Mouse (Mus musculus) kidney, embryonic 15.5 days (tissue): ENCODE data around the gene Arhgef17. TPM values are rescaled to one million over a fixed set of nuclear protein-coding genes. Genes with fewer than 3 reads are reported as not detected.

Experiments
- ATAC-seq: fragments of 200-750 bp; cut with Nextera tagmentation; replicated peaks from 2 replicates; pipeline ENCODE4 v1.8.0; 2017; ENCODE audit warnings: moderate TSS enrichment; ENCODE audit not compliant: low FRiP score
- H3K27ac ChIP-seq: fragments of 300-500 bp; sonication (generic); 2 replicates; pipeline ENCODE4 v1.5.1; 2015; ENCODE audit warnings: mild to moderate bottlenecking, inconsistent platforms
- H3K27me3 ChIP-seq: fragments of 300-500 bp; sonication (generic); 2 replicates; pipeline ENCODE4 v1.6.1; 2015; ENCODE audit warnings: inconsistent platforms
- H3K36me3 ChIP-seq: fragments of 300-500 bp; sonication (generic); 2 replicates; pipeline ENCODE4 v1.6.1; 2015; ENCODE audit warnings: inconsistent platforms
- H3K4me1 ChIP-seq: fragments of 300-500 bp; sonication (generic); 2 replicates; pipeline ENCODE4 v1.6.1; 2015; ENCODE audit warnings: inconsistent platforms
- H3K4me2 ChIP-seq: fragments of 300-500 bp; sonication (generic); 2 replicates; pipeline ENCODE4 v1.6.1; 2015; ENCODE audit warnings: moderate library complexity, mild to moderate bottlenecking, inconsistent platforms
- H3K4me3 ChIP-seq: fragments of 300-500 bp; sonication (generic); replicated peaks from 2 replicates; pipeline ENCODE4 v1.5.1; 2015; ENCODE audit warnings: mild to moderate bottlenecking, inconsistent platforms
- H3K9ac ChIP-seq: fragments of 300-500 bp; sonication (generic); 2 replicates; pipeline ENCODE4 v1.6.1; 2015; ENCODE audit warnings: mild to moderate bottlenecking, inconsistent platforms
- H3K9me3 ChIP-seq: fragments of 300-500 bp; sonication (generic); replicated peaks from 2 replicates; pipeline ENCODE4 v1.6.1; 2016; ENCODE audit warnings: inconsistent platforms
- WGBS: fragments of 180-500 bp; shearing (Covaris S2); methylation state at CpG from one replicate; pipeline ENCODE4 v1.1.7; 2015; ENCODE audit warnings: mixed read lengths; 5-methylcytosine and 5-hydroxymethylcytosine counted together
- polyA plus RNA-seq: library from polyadenylated mRNA; unstranded; fragments of >200 nt; fragmentation: Nextera tagmentation; extraction: Ambion mirVana; gene quantifications from 2 replicates; pipeline ENCODE4 v1.2.1, GENCODE M21; 2015

Gene Arhgef17
- polyA plus RNA-seq, 1 experiment from 2014 or later: 12.2 TPM

DNA sequence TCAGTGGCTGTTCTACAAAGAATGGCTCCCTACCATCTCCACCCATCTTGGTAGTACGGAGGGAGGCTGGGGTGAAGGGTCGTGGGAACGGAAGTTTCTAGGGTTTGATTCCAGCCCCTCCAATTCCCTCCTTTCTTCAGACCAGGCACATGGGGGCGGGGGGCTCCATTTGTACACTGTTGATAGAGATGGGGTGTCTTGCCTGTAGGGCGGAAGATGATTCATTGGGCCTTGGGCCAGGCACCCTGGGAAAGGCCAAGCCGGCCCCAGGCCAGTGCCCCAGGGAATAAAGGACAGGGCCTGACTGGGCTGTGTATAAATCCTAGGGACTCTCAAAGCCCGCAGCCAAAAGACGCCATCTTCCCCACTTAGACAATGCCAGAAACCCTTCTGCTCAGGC lies 23.8 kb downstream of the Arhgef17 start:
- H3K4me3 ChIP-seq: no peak overlapping the region
- WGBS: 73% methylated on average over 8 of the region's 8 CpGs
- peaks cover 32% of the 10 kb centered on the region for H3K36me3 ChIP-seq
- H3K27ac ChIP-seq: peak overlapping the region; percentile 87
- H3K27me3 ChIP-seq: no peaks in the 10 kb centered on the region
- 0 out of 2 replicates have a peak, but pooled peaks have one; percentile 6 for ATAC-seq
- no peak overlapping the region for H3K9ac ChIP-seq
- H3K9me3 ChIP-seq: no peaks in the 10 kb centered on the region
- H3K4me1 ChIP-seq: peaks cover 79% of the 10 kb centered on the region
- peak overlapping the region; percentile 29 for H3K4me2 ChIP-seq

DNA sequence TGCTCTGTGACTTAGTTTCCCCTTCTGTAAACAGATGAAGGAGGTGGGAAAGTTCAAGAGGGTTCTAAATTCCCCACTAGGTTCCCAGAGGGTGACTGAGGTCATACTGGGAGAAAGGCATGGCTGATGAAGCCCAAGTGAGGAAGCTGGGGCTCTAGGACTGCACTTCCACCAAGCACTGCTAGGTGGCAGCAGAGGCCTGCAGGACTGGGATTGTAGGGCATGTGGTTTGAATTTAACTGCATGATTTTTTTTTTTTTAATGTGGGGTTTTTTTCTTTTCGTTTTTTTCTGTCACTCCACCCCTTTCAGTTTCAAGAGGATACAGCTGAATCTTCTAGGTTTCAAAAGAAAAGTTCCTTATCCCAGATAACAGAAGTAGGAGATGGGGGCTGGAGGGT lies 24.7 kb downstream of the Arhgef17 start:
- H3K9ac ChIP-seq: no peak overlapping the region
- 0% methylated on average over 1 of the region's 1 CpGs for WGBS
- no peaks in the 10 kb centered on the region for H3K27me3 ChIP-seq
- H3K4me1 ChIP-seq: peaks cover 70% of the 10 kb centered on the region
- peak overlapping the region; percentile 87 for H3K27ac ChIP-seq
- peaks cover 32% of the 10 kb centered on the region for H3K36me3 ChIP-seq
- H3K4me2 ChIP-seq: peak overlapping the region; percentile 29
- ATAC-seq: no peak
- no peak overlapping the region for H3K4me3 ChIP-seq
- H3K9me3 ChIP-seq: no peaks in the 10 kb centered on the region

DNA sequence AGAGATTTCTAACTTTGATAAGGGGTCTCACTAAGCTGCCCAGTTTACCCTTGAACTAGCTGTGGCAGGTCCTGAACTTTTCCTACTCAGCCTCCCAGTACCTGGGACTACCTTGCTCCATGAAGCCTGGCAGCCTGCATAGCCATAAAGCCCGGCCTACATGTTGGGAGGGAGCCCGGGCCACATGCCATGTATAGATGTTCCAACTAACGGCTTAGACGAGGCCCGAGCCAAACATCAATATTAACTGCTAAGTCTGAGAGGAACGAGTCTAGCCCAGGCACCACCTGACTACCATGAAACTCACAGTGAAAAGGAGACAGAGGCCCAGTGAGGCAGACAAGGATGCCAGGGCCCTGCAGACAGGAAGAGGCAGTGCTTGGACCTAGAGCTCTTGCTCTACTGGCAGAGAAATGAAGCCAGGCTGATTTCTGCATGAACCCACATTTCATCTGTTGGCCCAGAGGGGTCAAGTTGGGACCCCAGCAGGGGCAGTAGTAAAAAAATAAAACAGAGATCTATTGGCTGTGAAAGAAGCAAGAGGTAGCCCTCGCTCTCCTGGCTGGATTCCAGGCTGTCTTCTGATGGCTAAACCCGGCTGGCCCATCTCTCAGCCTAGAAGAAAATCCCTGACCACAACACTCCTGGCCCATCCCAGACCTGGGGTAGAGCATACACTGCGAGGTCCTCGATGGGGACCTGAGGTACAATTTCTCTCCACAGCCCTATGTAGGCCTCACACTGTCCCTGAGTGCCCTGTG lies 25.7 kb downstream of the Arhgef17 start:
- no peak for ATAC-seq
- WGBS: 87% methylated on average over 10 of the region's 10 CpGs
- H3K27ac ChIP-seq: no peak overlapping the region
- H3K4me3 ChIP-seq: no peak overlapping the region
- no peaks in the 10 kb centered on the region for H3K9me3 ChIP-seq
- peaks cover 32% of the 10 kb centered on the region for H3K36me3 ChIP-seq
- H3K4me2 ChIP-seq: no peak overlapping the region
- no peaks in the 10 kb centered on the region for H3K27me3 ChIP-seq
- no peak overlapping the region for H3K9ac ChIP-seq
- H3K4me1 ChIP-seq: peaks cover 60% of the 10 kb centered on the region

DNA sequence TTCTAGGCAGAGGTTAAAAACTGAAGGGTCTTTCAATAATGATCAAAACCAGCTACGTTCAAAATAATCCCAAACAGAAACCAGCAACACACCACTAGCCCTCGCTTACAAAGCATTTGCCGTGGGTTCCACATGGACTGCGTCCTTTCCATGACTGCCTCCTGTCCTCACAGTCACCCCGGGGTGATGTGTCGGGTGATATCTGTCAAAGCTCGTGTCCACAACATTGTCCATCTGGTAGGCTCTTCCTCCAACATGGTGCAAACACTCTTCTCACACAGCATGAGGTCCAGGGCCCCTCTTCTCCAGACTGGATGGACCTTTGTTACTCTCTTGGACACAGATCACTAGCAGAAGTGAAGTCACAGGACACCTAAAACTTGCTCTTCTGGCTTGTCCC lies 26.9 kb downstream of the Arhgef17 start:
- no peak overlapping the region for H3K4me3 ChIP-seq
- peaks cover 32% of the 10 kb centered on the region for H3K36me3 ChIP-seq
- H3K4me1 ChIP-seq: peaks cover 48% of the 10 kb centered on the region
- no peak overlapping the region for H3K27ac ChIP-seq
- ATAC-seq: no peak
- no peak overlapping the region for H3K9ac ChIP-seq
- no peaks in the 10 kb centered on the region for H3K27me3 ChIP-seq
- 75% methylated on average over 7 of the region's 7 CpGs for WGBS
- no peak overlapping the region for H3K4me2 ChIP-seq
- no peaks in the 10 kb centered on the region for H3K9me3 ChIP-seq

DNA sequence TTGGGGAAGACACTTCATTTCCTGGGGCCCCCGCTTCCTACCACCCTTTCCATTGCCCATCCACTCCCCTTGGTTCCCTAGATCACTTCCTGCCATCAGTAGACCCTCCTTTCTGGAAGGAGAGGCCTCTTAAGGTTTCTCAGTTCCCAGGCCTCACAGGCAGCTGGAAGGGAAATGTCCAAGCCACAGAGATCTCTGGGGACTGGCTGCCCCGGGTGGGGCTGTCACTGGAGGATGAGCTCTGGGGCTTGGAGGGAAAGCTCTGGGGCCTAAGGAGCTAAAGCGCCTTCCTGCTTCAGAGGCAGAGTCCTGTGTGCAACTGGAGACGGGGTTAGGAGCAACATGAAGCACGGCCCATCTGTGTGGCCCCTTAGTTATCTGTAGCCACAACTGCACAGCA lies 27.3 kb downstream of the Arhgef17 start:
- no peaks in the 10 kb centered on the region for H3K9me3 ChIP-seq
- peaks cover 44% of the 10 kb centered on the region for H3K4me1 ChIP-seq
- 83% methylated on average over 5 of the region's 5 CpGs for WGBS
- no peak overlapping the region for H3K9ac ChIP-seq
- H3K27me3 ChIP-seq: no peaks in the 10 kb centered on the region
- H3K4me3 ChIP-seq: no peak overlapping the region
- H3K36me3 ChIP-seq: peaks cover 27% of the 10 kb centered on the region
- no peak for ATAC-seq
- no peak overlapping the region for H3K4me2 ChIP-seq
- no peak overlapping the region for H3K27ac ChIP-seq

DNA sequence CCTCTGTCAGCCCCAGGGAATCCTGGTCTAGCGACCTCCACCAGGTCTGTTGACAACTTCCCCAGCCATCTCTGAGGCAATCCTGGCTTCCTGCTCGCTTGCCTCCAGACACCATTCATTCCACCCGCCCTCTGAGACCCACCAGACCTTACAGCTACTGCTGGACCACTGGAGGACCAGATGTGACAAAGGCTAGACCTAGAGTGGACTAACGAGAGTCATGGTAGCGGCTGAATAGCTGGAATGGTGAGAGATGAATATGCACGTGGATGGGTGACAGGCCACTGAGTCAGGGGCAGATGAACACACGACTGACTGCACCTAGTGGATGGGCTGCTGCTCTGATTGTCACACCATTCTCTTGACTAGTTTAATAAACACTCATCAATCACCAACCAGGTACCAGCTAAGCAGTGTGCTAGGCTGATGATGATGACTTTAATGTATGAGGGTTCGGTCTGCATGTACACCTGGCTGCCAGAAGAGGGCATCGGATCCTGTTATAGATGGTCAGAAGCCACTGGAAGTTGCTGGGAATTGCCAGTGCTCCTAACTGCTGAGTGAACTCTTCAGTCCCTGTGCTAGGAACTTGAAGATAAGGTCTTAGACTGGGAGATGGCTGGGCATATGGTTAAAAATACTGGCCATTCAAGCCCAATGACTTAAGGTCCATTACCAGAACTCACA lies 29.3 kb downstream of the Arhgef17 start:
- Histone ChIP-seq H3K27me3 (no peaks in the 10 kb centered on the region), H3K4me3 (no peak overlapping the region), H3K4me1 (peaks cover 24% of the 10 kb centered on the region), H3K36me3 (peaks cover 28% of the 10 kb centered on the region), H3K9me3 (no peaks in the 10 kb centered on the region), H3K9ac (no peak overlapping the region), H3K4me2 (no peak overlapping the region), H3K27ac (no peak overlapping the region)
- 80% methylated on average over 9 of the region's 9 CpGs for WGBS
- no peak for ATAC-seq

DNA sequence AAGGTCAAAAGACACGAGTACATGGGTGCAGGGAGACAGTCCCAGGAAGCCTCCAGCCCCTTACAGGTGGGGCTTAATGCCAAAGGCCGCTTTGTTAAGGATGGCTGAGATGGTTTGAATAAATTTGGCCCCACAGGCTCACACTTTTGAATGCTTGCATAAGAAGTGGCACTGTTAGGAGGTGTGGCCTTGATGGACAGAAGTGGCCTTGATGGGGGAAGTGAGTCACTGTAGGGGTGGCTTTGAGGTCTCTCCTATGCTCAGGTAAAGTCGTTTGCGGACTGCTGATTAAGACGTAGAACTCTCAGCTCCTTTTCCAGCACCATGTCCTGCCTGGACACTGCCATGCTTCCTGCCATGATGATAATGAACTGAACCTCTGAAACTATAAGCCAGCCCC lies 34.1 kb downstream of the Arhgef17 start:
- 85% methylated on average over 5 of the region's 5 CpGs for WGBS
- Histone ChIP-seq H3K4me2 (no peak overlapping the region), H3K36me3 (peaks cover 14% of the 10 kb centered on the region), H3K9ac (no peak overlapping the region), H3K27me3 (no peaks in the 10 kb centered on the region), H3K4me3 (no peak overlapping the region), H3K4me1 (peaks cover 30% of the 10 kb centered on the region), H3K9me3 (no peaks in the 10 kb centered on the region), H3K27ac (no peak overlapping the region)
- no peak for ATAC-seq

DNA sequence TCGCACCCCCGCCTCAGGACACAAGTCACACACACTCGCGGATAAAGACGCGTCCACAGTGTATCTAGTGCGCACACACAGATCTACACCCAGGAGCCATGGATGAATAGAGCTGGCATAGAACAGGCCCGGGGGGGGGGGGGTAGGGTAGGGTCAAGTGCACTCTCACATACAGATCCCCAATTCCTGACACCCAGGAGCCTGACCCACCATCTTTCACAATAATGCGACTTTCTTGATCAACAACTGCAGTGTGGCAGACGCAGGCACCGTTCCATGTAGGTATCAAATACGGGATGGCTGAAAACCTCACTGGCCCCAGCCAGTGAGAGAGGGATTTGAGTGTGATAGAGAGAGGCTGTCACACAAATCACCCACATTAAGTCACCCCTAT lies 37.1 kb downstream of the Arhgef17 start:
- WGBS: under 1% methylated on average over 9 of the region's 12 CpGs
- peak; percentile 29 for ATAC-seq
- peaks cover 31% of the 10 kb centered on the region for H3K4me1 ChIP-seq
- H3K4me3 ChIP-seq: peak overlapping the region; percentile 51
- H3K4me2 ChIP-seq: peak overlapping the region; percentile 81
- no peaks in the 10 kb centered on the region for H3K9me3 ChIP-seq
- no peaks in the 10 kb centered on the region for H3K27me3 ChIP-seq
- H3K36me3 ChIP-seq: peaks cover 25% of the 10 kb centered on the region
- H3K9ac ChIP-seq: peak overlapping the region; percentile 64
- 0 out of 2 replicates have a peak overlapping the region, but pooled peaks have one; percentile 22 for H3K27ac ChIP-seq

DNA sequence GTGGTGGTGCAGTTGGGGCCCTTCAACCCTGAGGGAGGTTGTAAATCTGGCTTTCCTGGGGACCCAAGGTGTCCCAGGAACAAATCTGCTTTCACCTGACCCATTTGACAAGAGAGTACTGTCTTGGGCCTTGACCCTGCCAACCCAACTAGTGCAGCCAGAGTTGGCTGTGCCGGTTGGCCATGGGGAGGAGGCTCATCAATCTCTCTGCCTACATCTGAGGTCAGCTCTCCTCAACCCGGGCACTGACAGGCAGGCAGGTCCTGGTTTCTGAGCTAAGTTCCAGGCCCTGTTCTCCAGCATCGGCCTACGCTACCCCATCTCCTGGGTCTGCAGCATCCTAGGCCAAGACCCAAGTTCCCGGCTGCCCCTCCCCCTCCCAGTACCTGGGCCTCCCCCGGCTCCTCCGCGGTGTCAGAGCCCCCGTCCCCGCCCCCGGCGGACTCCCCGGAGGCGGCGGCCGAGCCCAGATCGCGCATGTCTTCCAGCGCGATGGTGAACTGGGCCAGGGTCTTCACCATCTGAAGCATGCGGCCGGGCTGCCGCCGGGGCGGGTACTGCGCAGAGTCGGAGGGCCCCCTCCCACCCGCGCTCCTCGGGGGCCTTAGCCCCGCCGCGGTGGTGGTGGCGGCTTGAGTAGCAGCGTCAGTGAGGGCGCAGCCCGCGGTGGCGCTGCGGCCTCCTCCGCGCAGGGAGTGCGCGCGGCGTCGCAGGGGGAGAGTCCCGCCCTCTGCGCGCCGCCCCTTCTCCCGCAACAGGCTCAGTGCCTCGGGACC lies 37.7 kb downstream of the Arhgef17 start:
- peak overlapping the region; percentile 81 for H3K4me2 ChIP-seq
- ATAC-seq: peak; percentile 57
- H3K9me3 ChIP-seq: no peaks in the 10 kb centered on the region
- WGBS: 4% methylated on average over 50 of the region's 53 CpGs
- peak overlapping the region; percentile 64 for H3K9ac ChIP-seq
- peaks cover 31% of the 10 kb centered on the region for H3K4me1 ChIP-seq
- H3K27ac ChIP-seq: 0 out of 2 replicates have a peak overlapping the region, but pooled peaks have one; percentile 7
- H3K36me3 ChIP-seq: peaks cover 30% of the 10 kb centered on the region
- no peaks in the 10 kb centered on the region for H3K27me3 ChIP-seq
- H3K4me3 ChIP-seq: peak overlapping the region; percentile 51

DNA sequence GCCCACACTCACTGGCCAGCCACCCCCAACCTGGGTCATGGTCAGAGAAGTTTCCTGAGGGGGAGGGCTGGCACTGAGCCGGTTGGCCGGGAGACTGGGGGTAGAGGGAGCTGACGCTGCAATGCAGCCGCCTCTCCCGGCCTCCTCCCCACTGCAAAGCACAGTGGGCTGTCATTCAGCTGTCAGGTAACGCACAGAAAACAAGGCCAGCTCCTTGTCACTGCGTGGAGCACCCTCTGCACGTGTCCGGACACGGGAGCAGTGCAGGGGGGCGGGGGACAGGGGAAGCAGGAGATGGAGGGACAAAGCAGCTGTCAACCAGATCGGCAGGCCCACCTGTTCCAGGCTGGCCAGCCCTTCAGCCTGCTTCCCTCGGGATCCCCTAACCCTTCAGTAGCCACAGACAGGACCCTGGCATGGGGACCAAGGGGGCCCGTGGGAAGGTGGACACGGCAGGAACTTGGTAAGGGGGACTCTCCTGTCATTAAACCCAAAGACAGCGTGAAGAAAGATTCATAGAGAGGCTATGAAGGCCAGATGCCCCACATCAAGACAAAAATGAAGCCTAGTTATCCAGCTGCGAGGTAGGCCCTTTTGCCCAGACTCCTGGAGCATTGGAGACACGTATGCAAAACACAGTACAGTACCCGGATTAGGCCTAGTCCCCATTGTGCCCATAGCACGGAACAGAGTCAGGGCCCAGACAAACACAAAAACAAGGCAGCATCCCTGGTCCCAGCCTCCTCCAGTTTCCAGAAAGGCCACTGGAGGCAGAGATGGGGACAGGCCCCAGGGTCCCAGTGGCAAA lies 38.5 kb downstream of the Arhgef17 start:
- Histone ChIP-seq H3K4me2 (peak overlapping the region; percentile 81), H3K4me3 (peak overlapping the region; percentile 51; the same call in 1 of the 2 replicates), H3K27me3 (no peaks in the 10 kb centered on the region), H3K4me1 (peaks cover 31% of the 10 kb centered on the region), H3K27ac (no peak overlapping the region), H3K9me3 (no peaks in the 10 kb centered on the region), H3K9ac (peak overlapping the region; percentile 64), H3K36me3 (peaks cover 38% of the 10 kb centered on the region)
- ATAC-seq: peak; percentile 23; the same call in 1 of the 2 replicates
- whole genome bisulfite sequencing: 45% methylated on average over 20 of the region's 20 CpGs

DNA sequence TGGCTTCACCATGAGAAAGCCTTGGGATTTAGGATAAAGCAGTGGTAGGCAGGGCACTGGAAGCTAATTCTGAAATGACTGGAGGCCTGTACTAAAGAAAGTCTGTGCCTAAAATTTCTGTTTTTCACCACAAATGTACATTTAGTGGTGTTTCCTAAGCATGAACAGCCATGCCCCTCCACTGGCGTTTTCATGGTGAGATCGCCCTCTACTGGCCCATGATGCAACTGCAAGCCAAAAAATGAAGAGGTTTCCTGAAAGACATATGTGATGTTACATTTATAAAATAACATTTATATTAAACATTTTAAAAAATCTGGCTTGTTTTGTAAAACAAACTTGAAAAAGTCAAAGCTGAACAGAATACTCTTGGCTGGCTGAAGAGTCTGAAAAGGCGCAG lies 45.4 kb downstream of the Arhgef17 start:
- H3K4me1 ChIP-seq: no peaks in the 10 kb centered on the region
- H3K4me2 ChIP-seq: no peak overlapping the region
- H3K4me3 ChIP-seq: no peak overlapping the region
- no peaks in the 10 kb centered on the region for H3K27me3 ChIP-seq
- peaks cover 82% of the 10 kb centered on the region for H3K36me3 ChIP-seq
- ATAC-seq: no peak
- 30% methylated on average over 3 of the region's 3 CpGs for WGBS
- no peak overlapping the region for H3K9ac ChIP-seq
- no peaks in the 10 kb centered on the region for H3K9me3 ChIP-seq
- H3K27ac ChIP-seq: no peak overlapping the region
